Mouse (Mus musculus) left cerebral cortex, adult 9 months (tissue): ENCODE measurements around the gene Phf21a.
A peak's percentile ranks its signal among the peaks of the same experiment; 100 is the strongest.

ENCODE experiments used
- DNase-seq, 2 experiments: peaks; one replicate each; pipeline ENCODE4 v3.0.0; 2022; ENCODE audit warnings: low spot score in 2 of 2

Gene Phf21a

GRCm38 (mm10) chr2:92092817-92093216 lies at the start of gene Phf21a:
Gene Phf21a, plus strand, starts transcription at chr2:92093117.
- no peak for DNase-seq

DNA sequence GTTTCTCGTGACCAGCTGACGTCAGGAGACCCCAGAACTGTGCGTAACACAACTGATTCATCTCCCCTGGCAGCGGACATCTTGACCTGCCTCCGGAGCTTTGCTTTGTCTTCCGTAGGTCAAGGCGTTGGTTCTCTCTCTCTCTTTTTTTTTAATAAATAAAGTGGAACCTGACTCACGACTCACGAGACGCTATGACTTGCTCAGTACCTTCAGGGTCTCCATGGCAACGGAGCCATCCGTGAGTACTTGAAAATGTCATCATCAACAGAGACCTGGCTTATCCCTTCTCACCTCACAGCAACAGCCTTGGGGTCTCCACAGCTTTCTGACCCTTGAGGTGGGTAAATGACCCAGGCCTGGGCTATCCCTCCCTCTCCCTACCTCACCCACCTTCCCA lies 49.6 kb upstream of the Phf21a start:
- no peak for DNase-seq

GRCm38 (mm10) chr2:92047601-92048000 lies 45.3 kb upstream of the Phf21a start:
- DNase-seq = no peak

DNA sequence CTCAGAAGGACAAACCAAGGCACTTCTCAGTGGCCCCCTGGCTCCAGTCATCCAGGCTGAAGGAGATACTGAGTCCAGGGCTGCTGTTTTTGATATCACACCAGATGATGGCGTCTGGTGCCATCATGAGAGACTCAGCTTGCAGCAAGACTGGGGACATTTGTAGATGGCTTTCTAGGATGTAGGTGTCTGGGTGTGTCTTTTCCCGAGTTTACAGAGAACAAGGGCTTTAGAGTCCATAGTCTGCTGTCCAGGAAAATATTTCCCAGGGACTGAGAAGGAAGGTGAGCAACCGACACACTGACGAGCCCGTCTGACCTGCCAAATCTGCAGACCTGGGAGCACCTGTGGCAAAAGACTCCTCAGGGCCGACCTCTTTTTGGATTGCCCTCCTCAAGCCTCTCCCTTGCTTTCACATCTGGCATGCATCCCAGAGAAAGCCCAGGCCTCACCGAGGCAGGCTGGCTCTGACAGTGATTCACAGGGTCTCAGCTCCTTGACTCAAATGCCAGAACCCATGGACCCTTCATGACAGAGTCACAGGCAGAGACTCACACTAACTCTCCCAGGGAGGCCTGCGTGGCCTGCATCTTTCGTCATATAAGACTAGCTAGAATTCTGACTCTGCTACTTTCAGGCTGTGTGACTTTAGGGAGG lies 44.8 kb upstream of the Phf21a start:
- DNase-seq = no peak

DNA sequence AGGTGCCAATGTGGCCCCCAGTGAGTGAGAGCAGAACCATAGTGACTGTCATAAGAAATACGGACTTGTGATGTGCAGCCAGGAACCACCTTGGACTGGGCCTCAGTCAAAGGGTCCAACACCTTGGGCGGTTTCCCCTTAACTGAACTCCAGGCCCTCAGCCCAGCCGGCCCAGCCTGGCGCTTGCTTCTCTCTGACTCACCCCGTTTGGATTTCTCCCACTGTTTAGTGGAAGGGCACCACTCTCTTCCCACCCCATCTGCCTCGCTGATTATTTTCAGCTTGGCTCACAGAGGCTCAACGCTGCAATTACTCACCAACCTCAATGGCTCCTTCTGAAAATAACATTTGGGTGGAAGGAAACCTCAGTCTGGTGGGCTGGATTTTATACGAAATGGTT lies 40.7 kb upstream of the Phf21a start:
- DNase-seq = peak in 1 of 2 experiments; percentile 66

GRCm38 (mm10) chr2:92052754-92053153 lies 40.2 kb upstream of the Phf21a start:
- no peak for DNase-seq

- DNase-seq = peak; percentile 75 to 89
Observed at GRCm38 (mm10) chr2:92055101-92055813, 37.7 kb upstream of the Phf21a start.

DNA sequence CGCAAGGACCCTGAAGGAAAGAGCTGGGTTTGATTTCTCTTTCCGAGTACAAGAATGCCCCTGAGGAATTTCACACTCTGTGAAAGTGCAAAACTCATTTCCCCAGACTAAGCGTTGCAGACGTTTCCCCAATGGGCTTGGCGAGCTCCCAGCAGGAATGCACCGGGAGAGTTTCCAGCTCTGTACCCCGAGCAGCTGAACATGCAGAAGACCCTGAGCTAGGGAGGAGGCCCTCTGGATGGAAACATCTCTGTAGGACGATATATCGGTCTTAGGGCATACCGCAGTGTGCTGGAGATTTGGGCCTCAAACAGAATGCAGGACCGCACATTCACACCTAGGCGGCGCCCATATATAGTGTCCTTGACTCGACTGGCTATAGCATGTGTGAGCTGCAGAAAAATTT lies 37.1 kb upstream of the Phf21a start:
- peak in 1 of 2 experiments; percentile 70 for DNase-seq

DNA sequence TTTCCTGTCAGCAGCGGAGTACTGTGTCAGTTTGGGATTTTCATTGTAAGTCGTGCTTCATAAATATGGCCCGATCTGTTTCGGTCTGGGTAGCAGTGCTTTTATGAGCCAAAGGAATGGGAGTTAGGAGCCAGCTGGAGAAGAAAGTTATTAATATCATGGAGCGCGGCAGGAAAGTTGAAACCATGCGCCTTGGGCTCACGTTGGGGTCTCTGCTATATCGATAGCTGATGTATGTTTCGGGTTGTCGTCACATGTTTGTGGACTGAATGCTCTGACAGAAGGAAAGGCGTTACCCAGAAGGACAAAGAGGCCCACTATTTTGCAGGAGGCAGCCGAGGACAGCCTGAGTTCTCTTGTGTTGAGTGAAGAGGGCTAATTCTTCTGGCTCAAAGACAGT lies 36.2 kb upstream of the Phf21a start:
- DNase-seq = no peak

GRCm38 (mm10) chr2:92058469-92058868 lies 34.4 kb upstream of the Phf21a start:
- DNase-seq = peak; percentile 77 to 96

DNA sequence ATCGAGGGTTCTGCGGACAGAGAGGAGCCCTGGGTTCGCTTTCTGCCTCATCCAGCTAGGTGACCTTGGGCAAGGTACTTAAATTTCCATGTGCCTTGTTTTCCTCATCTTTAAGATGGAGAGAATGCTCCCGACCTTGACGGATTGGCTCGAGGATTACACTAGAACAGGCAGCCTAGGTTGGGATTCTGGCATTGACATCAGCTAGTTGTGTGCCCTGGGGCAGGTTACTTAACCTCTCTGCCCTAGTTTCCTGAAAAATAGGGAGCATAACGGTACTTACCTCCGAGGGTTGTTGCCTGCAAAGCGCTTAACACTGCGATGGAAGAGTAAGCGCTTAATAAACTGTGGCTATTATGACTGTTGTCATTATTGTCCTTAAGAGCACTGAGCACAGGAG lies 34.0 kb upstream of the Phf21a start:
- no peak for DNase-seq

GRCm38 (mm10) chr2:92059481-92060220 lies 33.3 kb upstream of the Phf21a start:
- DNase-seq = peak; percentile 53 to 78

DNA sequence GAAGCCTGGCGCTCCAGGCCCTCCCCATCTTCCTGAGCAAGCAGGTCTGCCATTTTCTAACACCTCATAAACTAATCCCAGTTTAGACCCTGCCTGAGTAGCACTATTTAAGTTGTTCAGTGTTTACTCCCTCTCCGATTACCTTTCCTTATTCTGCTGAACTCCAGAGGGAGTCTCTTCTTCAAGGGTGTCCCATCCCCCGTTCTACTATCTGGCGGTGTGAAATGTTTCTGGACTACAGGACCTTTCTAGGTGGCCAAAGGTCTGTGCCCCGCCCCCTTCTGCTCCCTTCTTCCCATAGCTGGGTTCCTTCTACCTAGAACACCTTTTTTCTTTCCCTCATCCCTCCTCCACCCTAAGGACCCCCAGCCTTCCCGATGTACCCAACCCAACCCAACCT lies 32.6 kb upstream of the Phf21a start:
- DNase-seq = no peak

GRCm38 (mm10) chr2:92061337-92061736 lies 31.6 kb upstream of the Phf21a start:
- DNase-seq = no peak

DNA sequence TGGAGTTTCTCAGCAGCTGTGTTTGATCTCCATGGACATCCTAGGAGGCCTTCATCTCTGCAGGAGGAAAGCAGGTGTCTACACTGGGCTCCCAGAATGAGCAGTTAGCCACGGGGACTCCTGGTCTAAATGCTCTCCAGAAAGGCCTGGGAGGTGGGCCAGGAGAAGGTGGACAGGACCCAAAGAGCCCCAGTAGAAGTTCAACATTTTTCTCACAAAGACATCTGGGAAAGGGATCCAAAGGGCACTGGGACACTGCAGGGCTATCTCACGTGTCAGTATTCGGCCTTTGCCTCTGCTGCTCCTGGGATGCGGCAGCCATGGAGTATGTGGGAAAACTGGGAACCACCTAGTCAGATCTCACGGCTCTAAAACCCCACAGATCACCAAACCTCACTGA lies 29.8 kb upstream of the Phf21a start:
- DNase-seq = no peak

DNA sequence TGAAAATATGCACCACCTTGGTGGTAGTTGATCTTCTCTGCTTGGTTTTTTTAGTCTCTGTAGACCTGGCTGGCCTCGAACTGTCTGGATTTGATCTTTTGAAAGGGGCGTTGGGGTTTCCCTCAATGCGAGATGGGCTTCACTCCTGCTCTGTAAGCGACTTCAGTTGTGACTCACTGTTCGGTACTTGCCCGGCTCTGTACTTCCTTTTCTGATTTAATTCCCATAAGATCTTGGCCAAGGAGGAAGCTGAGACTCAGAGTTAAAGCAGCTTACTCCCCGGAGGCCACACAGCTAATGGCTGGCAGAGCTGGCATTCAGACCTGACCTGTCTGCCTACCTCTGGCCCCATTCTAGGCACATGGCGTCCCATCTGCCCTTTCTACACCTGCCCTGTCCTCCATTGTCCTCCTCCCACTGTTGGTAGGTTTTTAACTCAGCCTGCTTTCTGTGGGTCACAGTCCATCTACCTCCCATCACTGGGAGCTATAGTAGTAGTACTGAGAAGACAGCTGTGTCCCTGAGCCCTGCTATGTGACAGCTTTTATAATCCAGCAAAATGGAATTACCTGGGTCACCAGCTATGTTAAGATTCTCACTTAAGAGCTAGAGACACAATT lies 27.5 kb upstream of the Phf21a start:
- no peak for DNase-seq

DNA sequence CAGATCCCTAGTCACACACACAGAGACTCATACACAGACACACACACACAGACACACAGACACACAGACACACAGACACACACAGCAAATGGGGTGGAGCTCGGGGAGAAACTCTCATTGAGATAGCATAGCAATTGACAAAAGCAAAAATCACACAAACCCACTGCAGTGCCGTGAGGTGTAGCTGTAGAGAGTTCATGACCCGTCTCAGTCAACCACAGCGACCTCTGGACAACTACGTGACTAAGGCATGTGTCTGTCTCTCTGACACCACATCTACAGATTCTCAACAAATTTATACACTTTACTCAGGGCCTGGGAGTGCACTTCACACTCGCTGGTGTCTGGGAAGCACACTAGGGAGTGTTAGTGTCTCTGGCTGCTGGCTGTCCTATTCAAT lies 27.0 kb upstream of the Phf21a start:
- DNase-seq = no peak

DNA sequence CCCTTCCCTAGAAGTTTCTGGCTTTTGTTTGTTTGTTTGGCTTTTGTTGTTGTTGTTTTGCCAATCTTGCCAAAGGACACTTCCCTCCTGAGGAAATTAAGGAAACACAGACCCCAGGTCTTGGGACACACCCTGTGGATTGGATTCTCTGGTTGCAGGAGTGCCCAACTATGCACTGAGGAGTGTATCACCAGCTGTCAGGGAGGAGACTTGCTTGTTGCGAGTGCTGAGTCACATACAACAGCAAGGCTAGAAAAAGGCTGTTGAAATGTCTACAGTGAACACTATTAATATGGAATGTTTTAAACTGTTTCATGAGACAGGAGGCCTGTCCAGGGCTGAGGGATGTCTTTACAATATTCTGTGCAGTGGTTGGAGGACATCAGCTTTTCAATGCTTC lies 26.0 kb upstream of the Phf21a start:
- no peak for DNase-seq

DNA sequence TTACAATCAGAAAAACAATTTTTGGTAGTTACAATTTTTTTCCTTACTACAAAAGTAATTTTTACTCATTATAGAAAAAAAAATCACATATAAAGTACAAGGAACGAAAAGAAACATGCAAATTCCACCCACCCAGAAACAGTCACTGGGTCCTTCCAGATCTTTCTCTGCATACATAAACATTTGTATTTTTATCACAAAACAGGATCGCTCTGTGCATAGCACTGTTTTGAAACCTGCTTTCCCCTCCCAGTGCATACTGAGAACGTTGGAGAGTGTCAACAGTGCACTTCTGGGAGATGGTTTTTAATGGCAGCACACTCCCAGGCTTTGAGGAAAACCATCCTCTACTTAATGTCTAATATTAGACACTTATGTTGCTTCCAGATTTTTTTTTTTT lies 25.3 kb upstream of the Phf21a start:
- DNase-seq = no peak

- no peak for DNase-seq
Observed at GRCm38 (mm10) chr2:92069630-92070029, 23.3 kb upstream of the Phf21a start.

DNA sequence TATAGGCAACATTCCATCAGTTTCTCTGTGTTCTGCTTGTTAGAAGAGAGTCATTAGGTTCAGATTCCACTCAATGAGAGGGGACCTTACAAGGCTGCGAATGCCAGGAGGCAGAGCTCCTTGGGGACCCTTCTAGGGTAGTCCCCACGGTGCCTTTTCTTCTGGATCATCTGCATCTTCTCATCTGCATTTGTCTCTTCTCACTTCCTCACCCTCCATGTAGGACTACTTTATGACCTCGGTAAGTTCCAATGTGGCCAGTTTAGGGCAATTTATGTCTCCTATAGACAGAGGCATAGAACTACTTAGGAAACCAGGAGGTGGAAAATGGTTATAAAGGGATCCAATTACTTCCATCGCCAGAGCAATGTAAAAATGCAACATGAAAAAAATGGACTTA lies 21.8 kb upstream of the Phf21a start:
- DNase-seq = no peak

GRCm38 (mm10) chr2:92076086-92076692 lies 16.7 kb upstream of the Phf21a start:
- no peak for DNase-seq
